Mouse (Mus musculus) cortical plate, adult 2 months (tissue): ENCODE data around the gene Nfe2l1.

Experiments used
- CTCF ChIP-seq: fragments of 200-500 bp; IDR thresholded peaks from 2 replicates; pipeline ENCODE4 v1.5.1; 2011; ENCODE audit warnings: mild to moderate bottlenecking, control low read depth, low read length; ENCODE audit not compliant: insufficient read depth; ENCODE audit errors: extremely low read depth
- POLR2A ChIP-seq: fragments of 200-500 bp; IDR thresholded peaks from 2 replicates; pipeline ENCODE4 v1.6.1; 2011; ENCODE audit warnings: mild to moderate bottlenecking, low read length, control low read depth; ENCODE audit not compliant: insufficient read depth; ENCODE audit errors: extremely low read depth

GRCm38 (mm10) chr11:96818128-96818710, 11.5 kb downstream of the Nfe2l1 start:
- TF ChIP-seq CTCF, result no peak
- no peak for TF ChIP-seq POLR2A
